In the genomic region with DNA sequence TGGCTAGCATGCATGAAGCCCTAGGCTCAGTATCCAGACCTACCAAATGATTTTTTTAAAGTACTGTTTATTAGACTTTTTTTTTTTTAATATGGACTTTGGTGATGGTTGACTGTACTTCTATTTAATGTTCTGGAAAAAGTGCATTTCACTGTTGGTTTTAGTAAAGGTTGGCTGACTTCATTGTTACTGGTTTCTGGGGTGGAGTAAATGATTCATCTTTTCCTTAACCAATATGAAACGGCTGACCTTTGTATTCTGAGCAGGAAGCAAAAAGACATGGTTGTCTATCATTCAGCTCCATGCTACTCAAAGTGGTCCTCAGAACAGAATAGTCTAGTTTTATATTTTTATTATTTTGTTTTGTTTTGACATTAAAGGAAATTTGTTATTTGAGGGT, we compare ENCODE assay signal across 14 mouse cellular contexts.
"Had no signal": no experiment of that assay in that cellular context is flagged by ENCODE, and none has a peak within 500 bp of the region (broad histone marks: within the 10 kb centered on the region; RNA-seq: fewer than 3 reads in every experiment).

No protein-coding gene starts in this region.

- H3K36me3 ChIP-seq: limb, embryonic 15.5 days; liver, embryonic 12.5 days; midbrain, embryonic 10.5 days; neural tube, embryonic 13.5 days had no signal

- H3K4me1 ChIP-seq: limb, embryonic 15.5 days had no signal

- H3K9ac ChIP-seq: limb, embryonic 15.5 days; liver, embryonic 12.5 days; lung, embryonic 14.5 days; neural tube, embryonic 13.5 days had no signal

- H3K4me2 ChIP-seq: limb, embryonic 15.5 days; liver, embryonic 12.5 days; lung, embryonic 14.5 days; neural tube, embryonic 13.5 days had no signal

- H3K9me3 ChIP-seq: limb, embryonic 15.5 days; liver, embryonic 12.5 days; midbrain, embryonic 10.5 days; neural tube, embryonic 13.5 days had no signal

- DNase-seq: kidney, postnatal 25 days; layer of hippocampus, adult 9-11 months; layer of hippocampus, postnatal 36 days; lung, embryonic 14.5 days; lung, postnatal 10 days; lung, postnatal 4 days; retina, postnatal 1 day; right cerebral cortex, postnatal 25 days; thymus, postnatal 36 days had no signal

- H3K27ac ChIP-seq: limb, embryonic 15.5 days; liver, embryonic 12.5 days; midbrain, embryonic 10.5 days; neural tube, embryonic 13.5 days had no signal

- H3K4me3 ChIP-seq: limb, embryonic 15.5 days; liver, embryonic 12.5 days; midbrain, embryonic 10.5 days; neural tube, embryonic 13.5 days had no signal

- H3K27me3 ChIP-seq: limb, embryonic 15.5 days; liver, embryonic 12.5 days; neural tube, embryonic 13.5 days had no signal

- ATAC-seq: midbrain, embryonic 16.5 days had no signal
